ENCODE assay signal across 8 mouse cellular contexts in the genomic region with DNA sequence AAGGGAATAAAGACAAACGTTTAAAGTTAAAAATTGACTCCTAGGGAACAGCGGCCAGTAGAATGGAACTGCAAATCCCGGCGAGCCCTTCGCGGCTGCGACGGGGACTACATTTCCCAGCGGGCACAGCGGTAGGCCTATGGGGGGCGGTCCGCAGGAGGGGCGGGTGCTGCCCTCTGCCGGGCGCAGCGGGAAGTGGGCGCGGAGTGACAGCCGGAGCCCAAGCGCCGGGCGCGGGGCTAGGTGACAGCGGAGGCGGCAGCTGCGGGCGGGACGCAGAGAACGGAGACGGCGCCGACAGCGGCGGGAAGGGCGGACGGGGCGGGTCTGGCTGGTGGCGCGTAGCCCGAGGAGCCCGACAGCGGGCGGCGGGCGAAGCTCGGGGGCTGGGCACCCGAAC. TPM values are rescaled to one million over a fixed set of nuclear protein-coding genes. Genes with fewer than 3 reads are reported as not detected.
DNase-seq lines count a peak whose midpoint lies in the region; ATAC-seq and TF ChIP-seq lines count a peak whose summit lies in the region.

Gene Tfeb (plus strand): TSS at position 175 of the 400 bp plus-strand sequence.

- peak within 1 kb of the TSS; percentile 56 for H3K4me3 ChIP-seq in hindbrain, embryonic 11.5 days (ENCODE audit: low read depth, low read length)
- peak within 1 kb of the TSS; percentile 85 for H3K4me3 ChIP-seq in lung, postnatal 0 days (ENCODE audit: low read depth, low read length)

- H3K36me3 ChIP-seq in hindbrain, embryonic 11.5 days (ENCODE audit: control insufficient read depth, insufficient read depth, low read length): no peaks in the 10 kb centered on the region
- H3K36me3 ChIP-seq in lung, postnatal 0 days (ENCODE audit: insufficient read depth, low read length): no peaks in the 10 kb centered on the region

- peak within 1 kb of the TSS; percentile 97 for H3K4me2 ChIP-seq in hindbrain, embryonic 11.5 days (replicated peaks; ENCODE audit: low read depth, low read length)
- H3K4me2 ChIP-seq in lung, postnatal 0 days (replicated peaks; ENCODE audit: low read depth, low read length): peak within 1 kb of the TSS; percentile 99

- TF ChIP-seq EP300 in lung, postnatal 0 days (IDR thresholded peaks at IDR 0.05): no peak

- WGBS in hindbrain, embryonic 11.5 days: under 1% methylated on average over 45 of the region's 47 CpGs
- WGBS in lung, postnatal 0 days: 0% methylated on average over 32 of the region's 47 CpGs

- H3K4me1 ChIP-seq in hindbrain, embryonic 11.5 days (replicated peaks; ENCODE audit: control insufficient read depth, insufficient read depth, low read length): peaks cover 10% of the 10 kb centered on the region
- H3K4me1 ChIP-seq in lung, postnatal 0 days (ENCODE audit: insufficient read depth, low read depth, low read length): peaks cover 4% of the 10 kb centered on the region; the same call in 1 of the 2 replicates

- peak; percentile 95 for DNase-seq in NIH3T3 (ENCODE audit: low read depth)
- DNase-seq in cerebellum, postnatal 10 days: peak; percentile 99 to 100
- DNase-seq in frontal cortex, postnatal 10 days (ENCODE audit: low spot score in 2 of 2): peak; percentile 88 to 95
- peak; percentile 99 for DNase-seq in hindbrain, embryonic 11.5 days (ENCODE audit: low spot score)
- peak; percentile 99 for DNase-seq in layer of hippocampus, postnatal 10 days (ENCODE audit: low spot score in 2 of 2)
- DNase-seq in lung, postnatal 0 days (ENCODE audit: low spot score): peak; percentile 95
- DNase-seq in ovary, postnatal 10 days (ENCODE audit: low spot score): peak; percentile 96
- peak; percentile 94 for DNase-seq in thymus, postnatal 0 days (ENCODE audit: low spot score)

- no peaks in the 10 kb centered on the region for H3K9me3 ChIP-seq in hindbrain, embryonic 11.5 days (ENCODE audit: control insufficient read depth, low read length)
- H3K9me3 ChIP-seq in lung, postnatal 0 days (ENCODE audit: low read length): no peaks in the 10 kb centered on the region

- TF ChIP-seq CTCF in lung, postnatal 0 days (IDR thresholded peaks at IDR 0.05): peak; percentile 95

- peak within 1 kb of the TSS; percentile 47 for H3K9ac ChIP-seq in hindbrain, embryonic 11.5 days (ENCODE audit: low read depth, low read length)
- H3K9ac ChIP-seq in lung, postnatal 0 days (replicated peaks; ENCODE audit: low read depth): peak within 1 kb of the TSS; percentile 69

- no peak within 1 kb of the TSS for H3K27ac ChIP-seq in hindbrain, embryonic 11.5 days (ENCODE audit: low read depth, low read length)
- peak within 1 kb of the TSS; percentile 85 for H3K27ac ChIP-seq in lung, postnatal 0 days (ENCODE audit: low read length)

- peak; percentile 75 for ATAC-seq in hindbrain, embryonic 11.5 days (ENCODE audit: low FRiP score)
- ATAC-seq in lung, postnatal 0 days: peak; percentile 88

- peaks cover 17% of the 10 kb centered on the region for H3K27me3 ChIP-seq in hindbrain, embryonic 11.5 days (ENCODE audit: control insufficient read depth, insufficient read depth, low read length)
- H3K27me3 ChIP-seq in lung, postnatal 0 days (replicated peaks; ENCODE audit: insufficient read depth, low read length): no peaks in the 10 kb centered on the region

RNA-seq across cellular contexts. Expression of gene Tfeb, which starts in this region (rescaled TPM):
- 2.5 TPM in 2 replicates for polyA plus RNA-seq in hindbrain, embryonic 11.5 days (2014; fragmentation: Nextera tagmentation; extraction: Ambion mirVana)
- total RNA-seq in layer of hippocampus, postnatal 10 days (2021): 10 to 100 TPM in 1 of 2 experiments, 1 to 10 TPM in 1; 8.4 to 12.7 TPM
- 17.8 and 21.3 TPM in 2 replicates for polyA plus RNA-seq in lung, postnatal 0 days (2015; fragmentation: Nextera tagmentation; extraction: Ambion mirVana)
- 4.7 and 5.5 TPM in 2 replicates for polyA plus RNA-seq in thymus, postnatal 0 days (2015; fragmentation: Nextera tagmentation; extraction: Ambion mirVana)
